Mouse (Mus musculus) ZHBTc4 (cell line): Measurements from ENCODE around the gene Syk.
A peak's percentile ranks its signal among the peaks of the same experiment; 100 is the strongest.

ENCODE experiments used
- DNase-seq: peaks from one replicate; pipeline ENCODE4 v3.0.0-alpha.2; 2011; ENCODE audit warnings: low read depth, low spot score

Syk gene

DNA sequence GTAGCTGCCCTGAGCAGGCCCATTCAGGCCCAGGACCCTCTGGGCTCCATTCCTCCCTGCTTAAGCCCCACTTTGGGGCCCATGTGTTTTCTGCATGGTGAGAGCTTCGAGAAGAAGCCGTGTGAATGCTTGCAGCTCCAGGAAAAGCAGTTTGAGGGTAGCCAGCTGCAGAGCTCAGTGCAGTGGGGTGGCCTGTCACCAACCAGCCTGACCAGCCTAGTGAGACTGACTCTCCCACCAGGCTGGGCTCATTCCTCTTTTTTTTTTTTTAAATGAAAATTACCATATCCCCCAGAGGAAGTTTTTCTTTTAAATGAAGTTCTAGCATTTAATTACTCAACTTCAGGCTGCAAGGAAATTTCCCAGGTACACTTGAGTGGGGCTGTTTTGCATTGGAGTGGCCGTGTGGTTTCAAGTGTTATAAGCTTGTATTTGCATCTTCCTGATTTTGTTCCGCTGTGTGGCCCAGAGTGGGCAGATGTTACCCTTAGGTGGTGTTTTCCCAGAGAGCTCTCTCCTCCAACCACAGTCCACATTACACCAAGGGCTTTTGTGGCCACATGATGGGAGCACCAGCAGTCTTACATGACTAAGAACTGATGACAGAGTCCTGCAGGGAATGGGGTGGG, 17.2 kb downstream of the Syk start:
- no peak for DNase-seq

DNA sequence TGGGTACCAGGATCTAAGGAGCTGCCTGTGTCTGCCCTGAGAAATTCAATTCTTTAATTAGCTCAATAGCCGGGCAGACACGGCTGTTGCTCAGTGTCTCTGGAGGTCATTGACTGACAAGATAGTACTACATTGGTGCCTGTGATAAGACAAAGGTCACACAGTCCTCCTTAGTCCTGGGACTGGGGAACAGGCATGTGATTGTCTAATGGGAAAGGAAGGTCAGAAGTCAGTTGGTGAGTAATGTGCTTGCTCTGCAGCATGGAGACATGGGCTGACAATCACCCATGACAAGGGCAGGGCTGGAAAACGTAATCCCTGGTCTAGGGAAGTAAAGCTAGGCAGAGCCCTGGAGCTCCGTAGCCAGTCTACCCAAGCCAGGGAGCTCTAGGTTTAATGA, 19.8 kb downstream of the Syk start:
- no peak for DNase-seq

DNA sequence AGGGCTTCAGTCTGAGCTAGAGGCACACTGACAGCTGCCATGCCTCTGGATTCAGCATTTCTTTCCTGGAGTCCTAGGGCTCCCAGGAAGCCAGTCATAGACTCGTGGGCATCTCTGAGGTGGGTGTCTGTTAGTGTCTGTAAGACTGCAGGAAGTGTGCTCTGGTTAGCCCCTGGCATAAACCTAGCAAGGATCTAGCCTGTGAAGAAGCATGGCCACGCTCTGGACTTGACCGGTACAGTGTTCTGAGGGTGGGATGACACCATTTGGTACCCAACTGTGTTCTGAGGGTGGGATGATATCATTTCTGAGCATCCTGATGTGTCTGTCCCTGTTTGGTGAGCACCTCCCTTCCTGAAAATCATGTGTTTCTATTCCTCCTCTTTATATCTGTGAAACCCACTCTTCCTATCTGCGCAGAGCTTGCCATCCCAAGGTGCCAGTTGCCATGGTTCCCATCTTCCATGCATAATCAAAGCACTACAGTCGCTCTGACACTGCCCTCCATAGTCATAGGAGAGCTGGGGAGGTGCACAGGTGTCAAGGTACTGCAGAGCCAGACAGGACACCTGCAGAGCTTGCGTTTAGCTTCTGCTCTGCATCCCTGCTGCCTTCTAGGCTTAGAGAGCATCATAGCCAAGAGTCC, 20.9 kb downstream of the Syk start:
- DNase-seq, result no peak

GRCm38 (mm10) chr13:52605006-52605405, 22.0 kb downstream of the Syk start:
- DNase-seq, result no peak

GRCm38 (mm10) chr13:52605911-52606310, 22.9 kb downstream of the Syk start:
- DNase-seq, result no peak

GRCm38 (mm10) chr13:52606656-52607275, 23.8 kb downstream of the Syk start:
- DNase-seq, result no peak

GRCm38 (mm10) chr13:52607964-52608363, 25.0 kb downstream of the Syk start:
- DNase-seq, result no peak

DNA sequence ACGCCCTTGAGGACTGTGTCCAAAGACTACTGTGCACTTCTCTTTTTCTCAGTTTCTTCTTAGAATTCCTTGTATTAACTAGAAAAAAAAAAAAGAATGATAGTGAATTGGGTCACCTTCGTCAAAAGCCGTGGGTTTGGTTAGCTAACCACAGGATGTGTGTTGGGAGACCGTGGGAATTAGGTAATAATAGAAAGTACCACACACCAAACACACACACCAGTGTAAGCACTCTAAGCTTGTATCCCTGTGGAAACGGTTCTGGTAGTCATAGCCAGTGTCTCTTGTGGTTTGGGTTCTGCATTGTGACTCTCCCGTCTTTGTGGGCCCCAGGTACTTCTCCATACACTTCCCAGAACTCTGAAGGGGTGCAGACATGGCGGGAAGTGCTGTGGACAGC, 27.5 kb downstream of the Syk start:
- DNase-seq, result no peak

DNA sequence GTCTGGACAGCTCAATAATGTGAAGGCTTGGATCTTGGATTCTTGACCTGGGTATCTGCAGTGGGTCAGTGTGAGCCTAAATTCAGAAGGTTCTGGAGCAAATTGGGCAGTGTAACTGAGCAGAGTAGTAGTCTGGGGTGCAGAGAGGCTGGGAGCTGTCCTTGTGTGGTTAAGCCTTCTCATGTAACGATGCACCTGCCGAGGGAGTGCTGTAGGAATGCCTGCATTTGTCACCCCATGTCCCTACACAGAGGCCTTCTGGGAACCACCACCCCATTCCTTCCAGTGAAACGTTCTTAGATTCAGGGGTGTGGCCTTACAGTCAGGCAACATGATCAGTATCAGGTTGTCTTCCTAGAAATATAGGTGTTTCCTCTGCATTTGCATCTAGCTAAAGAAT, 30.3 kb downstream of the Syk start:
- no peak for DNase-seq

DNA sequence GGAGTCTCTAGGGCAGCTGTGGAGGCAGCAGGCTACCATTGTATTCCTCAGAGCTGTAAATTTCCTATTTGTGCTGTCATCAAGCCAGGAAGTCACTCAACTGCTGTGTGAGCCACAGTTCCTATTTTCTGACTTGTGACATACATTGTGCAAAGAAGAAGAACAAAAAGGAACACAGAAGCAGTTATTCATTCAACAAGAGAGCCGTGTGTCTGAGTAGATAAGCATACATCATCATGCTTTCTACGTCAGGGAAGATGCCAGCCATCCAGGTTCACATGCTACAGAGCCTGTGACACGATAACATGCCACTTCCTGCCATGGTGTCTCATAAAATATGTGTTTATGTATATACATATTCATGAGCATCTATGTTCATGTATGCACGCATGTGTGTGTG, 32.1 kb downstream of the Syk start:
- no peak for DNase-seq

DNA sequence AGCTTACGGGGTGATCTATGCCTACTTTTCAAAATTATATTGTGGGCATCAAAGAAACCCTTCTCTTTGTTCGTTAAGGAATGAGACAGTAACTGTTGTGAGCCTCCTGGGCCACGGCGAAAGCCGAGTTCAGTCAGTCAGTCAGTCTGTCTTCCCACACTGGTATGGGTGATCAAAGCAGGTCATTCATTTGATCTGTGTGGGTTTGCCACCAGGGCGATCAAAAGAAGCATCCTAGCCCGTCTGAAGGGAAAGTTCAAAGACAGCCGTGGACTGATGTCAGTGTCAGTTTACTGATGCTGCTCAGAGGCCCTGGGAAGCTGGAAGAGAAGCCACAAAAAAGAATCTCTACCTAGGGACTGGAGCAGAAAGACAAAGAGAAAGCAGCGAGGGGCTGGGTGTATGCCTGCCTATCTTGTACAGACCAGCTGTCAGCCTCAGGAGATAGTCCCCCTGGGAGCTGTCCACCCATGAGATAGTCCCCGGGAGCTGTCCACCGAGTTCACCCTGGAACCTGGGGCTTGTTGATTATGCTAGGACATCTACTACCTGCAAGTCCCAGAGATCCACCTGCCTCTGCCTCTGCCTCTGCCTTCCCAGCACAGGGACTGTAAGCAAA, 34.2 kb downstream of the Syk start:
- DNase-seq, result no peak

DNA sequence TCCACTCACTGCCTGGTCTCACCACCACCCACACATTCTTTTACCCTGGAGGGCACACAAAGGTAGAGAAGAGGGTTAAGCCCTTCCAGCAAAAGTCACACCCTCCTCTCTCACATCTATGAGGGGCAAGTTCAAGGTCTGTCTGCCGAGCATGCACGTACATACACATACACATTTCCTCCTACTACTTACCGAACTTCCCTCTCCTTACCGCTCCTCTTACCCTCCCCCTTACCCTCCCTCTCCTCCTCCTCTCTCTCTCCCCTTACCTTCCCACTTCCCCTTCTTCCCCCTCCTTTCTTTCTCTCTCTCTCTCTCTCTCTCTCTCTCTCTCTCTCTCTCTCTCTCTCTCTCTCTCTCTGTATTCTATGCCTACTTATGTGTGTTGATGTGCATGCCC, 35.6 kb downstream of the Syk start:
- no peak for DNase-seq

DNA sequence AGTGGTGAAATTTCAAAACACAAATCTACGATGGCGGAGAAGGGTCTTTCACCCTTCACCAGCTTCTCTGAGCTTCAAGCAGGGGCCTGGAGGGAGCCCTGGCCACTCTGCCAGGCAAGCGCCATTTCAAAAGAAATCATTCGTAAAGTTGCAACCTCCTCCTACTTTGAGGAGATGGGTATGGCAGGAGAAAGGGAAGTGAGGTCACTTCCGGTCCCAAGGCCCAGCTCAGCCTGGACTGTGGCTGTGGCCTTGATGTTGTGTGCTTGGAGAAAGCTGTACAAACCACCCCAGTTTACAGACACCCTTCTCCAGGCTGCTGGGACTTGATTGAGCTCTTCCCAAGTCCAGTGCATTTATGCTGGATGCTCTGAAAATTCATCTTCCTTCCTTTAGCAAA, 36.5 kb downstream of the Syk start:
- no peak for DNase-seq

GRCm38 (mm10) chr13:52624038-52624437, 41.1 kb downstream of the Syk start:
- peak; percentile 85 for DNase-seq

GRCm38 (mm10) chr13:52628602-52629001, 45.6 kb downstream of the Syk start:
- DNase-seq, result peak; percentile 71

DNA sequence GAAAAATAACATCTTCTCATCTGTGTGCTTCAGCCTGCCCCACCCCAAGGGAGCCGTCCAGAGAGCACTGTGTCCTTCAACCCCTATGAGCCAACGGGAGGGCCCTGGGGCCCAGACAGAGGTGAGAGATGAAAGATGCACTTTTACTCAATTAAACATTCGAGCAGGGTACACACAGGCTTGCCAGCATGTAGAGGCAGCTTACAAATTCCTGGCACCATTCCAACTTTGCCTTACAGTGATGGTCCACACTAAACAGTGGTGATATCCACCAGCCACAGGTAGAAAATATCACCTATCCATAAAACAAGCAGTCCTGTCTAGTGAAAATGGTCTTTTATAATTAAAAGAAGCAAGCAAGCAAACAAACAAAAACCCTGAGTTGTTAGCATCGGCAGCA, 48.7 kb downstream of the Syk start:
- no peak for DNase-seq

- no peak for DNase-seq
These were observed 52.5 kb downstream of the Syk start for GRCm38 (mm10) chr13:52635484-52635883.

DNA sequence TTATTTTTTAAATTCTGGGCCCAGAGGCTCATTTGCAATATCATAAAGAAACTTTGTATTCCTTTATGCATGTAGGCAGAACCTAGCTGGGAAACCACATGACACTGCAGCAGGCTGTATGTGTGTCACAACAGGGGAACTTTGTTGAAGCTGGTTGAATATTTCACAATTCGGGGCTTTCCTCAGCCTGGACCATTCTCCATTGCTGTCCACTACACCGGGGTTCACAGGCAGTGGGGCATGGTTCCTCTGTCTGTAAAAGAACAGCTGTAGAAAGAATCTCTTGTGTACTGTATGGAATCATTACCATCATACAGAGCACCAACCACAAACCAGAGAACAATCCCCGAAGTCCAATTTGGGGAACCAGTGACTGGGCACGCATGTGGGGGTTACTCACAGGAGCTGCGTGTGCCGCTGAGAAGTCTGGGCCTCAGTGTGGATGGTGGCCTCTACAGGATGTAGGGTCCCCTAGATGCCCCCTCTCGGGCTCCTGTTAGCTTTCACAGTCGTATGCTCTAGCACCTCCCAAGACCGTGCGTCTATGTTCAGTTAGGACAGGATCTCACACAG, 53.3 kb downstream of the Syk start:
- no peak for DNase-seq

DNA sequence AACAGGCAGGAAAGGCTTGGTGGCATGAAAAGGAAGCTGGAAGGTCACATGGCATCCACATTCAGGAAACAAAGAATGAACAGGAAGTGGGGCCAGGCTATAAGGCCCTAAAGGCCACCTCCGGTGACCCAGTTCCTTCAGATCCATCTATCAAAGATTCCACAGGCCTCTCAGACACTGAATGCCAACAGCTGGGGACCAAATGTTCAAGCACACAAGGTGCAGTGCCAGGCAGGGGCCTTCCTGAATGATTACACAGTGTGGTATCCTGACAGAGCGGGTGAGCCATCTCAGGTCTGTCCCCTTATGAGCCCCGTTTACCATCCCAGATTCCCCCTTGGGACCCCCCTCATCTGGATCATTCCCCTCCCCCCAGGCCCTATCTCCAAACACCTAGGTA, 63.6 kb downstream of the Syk start:
- DNase-seq, result no peak

DNA sequence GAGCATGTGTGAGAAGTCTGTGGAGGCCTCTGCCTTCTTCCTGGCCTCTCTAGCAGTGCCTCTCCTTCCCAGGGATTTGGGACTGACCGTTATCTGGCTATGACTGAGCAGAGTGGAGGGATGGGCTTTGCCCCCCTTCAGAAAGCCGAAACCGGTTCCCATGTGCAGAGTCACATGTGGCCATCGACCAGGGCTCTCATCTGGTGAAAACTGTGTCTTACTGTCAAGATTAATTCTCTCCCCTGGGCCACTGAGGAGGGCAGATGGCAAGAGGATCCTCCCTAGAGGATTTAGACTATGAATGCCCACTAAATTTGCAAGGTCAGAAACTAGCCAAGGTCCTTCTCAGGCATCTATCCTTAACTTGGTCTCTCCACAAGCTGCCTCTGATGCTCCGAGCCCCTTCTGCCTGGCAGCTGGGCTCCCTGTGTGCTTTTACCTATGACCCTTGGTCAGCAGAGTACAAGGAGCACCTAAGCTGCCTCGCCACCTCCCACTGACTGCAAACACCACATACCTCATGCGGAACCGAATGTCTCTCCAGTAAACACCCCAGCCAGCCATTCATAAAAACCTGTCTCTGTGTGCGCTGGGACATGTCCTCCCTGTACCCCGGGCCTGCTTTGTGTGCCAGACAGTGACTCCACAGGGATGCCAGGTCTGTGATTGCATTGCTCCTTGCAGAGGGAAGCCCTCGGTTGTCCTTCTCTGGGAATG, 65.2 kb downstream of the Syk start:
- no peak for DNase-seq

DNA sequence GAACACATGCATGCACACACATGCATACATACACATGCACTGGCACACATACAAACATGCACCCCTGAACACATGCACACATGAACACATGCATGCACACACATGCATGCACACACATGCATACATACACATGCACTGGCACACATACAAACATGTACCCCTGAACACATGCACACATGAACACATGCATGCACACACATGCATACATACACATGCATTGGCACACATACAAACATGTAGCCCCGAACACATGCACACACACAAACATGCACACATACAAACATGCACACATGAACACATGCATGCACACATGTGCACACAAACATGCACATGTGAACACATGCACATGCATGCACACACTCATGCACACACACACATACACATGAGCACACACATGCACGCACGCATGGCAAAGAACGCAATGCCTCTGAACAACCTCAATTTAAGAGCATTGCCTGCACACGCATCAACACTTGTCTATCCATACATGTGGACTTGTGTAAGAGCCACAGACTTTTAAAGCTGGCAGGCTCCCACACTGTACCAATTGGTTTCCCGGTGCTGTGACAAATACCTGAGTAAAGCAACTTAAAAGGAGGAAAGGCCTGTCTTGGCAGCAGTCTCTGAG, 66.9 kb downstream of the Syk start:
- DNase-seq, result no peak
